Mouse (Mus musculus): ENCODE data around the gene Mgll. TPM values are rescaled to one million over a fixed set of nuclear protein-coding genes. Genes with fewer than 3 reads are reported as not detected.
A peak's percentile ranks its signal among the peaks of the same experiment; 100 is the strongest.

Gene Mgll
- polyA plus RNA-seq, 1 experiment = 57.9 TPM

- WGBS = 90% methylated on average over 9 of the region's 9 CpGs
- no peak overlapping the region for H3K27ac ChIP-seq (ENCODE audit: control insufficient read depth, insufficient read depth, low read depth, low read length, poor library complexity)
- no peak overlapping the region for H3K4me3 ChIP-seq (replicated peaks; ENCODE audit: control insufficient read depth, low read depth, low read length)
- H3K4me1 ChIP-seq (ENCODE audit: control insufficient read depth, insufficient read depth, low read length) = peaks cover 2% of the 10 kb centered on the region; the same call in 1 of the 2 replicates
- no peak for TF ChIP-seq CTCF (IDR thresholded peaks at IDR 0.05; ENCODE audit: control insufficient read depth, insufficient read depth, low read length)
- TF ChIP-seq POLR2A (IDR thresholded peaks at IDR 0.05; ENCODE audit: borderline replicate concordance, control insufficient read depth, low read depth, low read length) = no peak
These were observed 49.8 kb downstream of the Mgll start for GRCm38 (mm10) chr6:88774055-88774454.

GRCm38 (mm10) chr6:88775267-88775666 is 51.1 kb downstream of the Mgll start:
- TF ChIP-seq POLR2A (IDR thresholded peaks at IDR 0.05; ENCODE audit: borderline replicate concordance, control insufficient read depth, low read depth, low read length) (no peak), CTCF (IDR thresholded peaks at IDR 0.05; ENCODE audit: control insufficient read depth, insufficient read depth, low read length) (no peak)
- WGBS = 81% methylated on average over 14 of the region's 14 CpGs
- H3K27ac ChIP-seq (ENCODE audit: control insufficient read depth, insufficient read depth, low read depth, low read length, poor library complexity) = no peak overlapping the region
- H3K4me3 ChIP-seq (replicated peaks; ENCODE audit: control insufficient read depth, low read depth, low read length) = no peak overlapping the region
- no peaks in the 10 kb centered on the region; the same call in 1 of the 2 replicates for H3K4me1 ChIP-seq (ENCODE audit: control insufficient read depth, insufficient read depth, low read length)

DNA sequence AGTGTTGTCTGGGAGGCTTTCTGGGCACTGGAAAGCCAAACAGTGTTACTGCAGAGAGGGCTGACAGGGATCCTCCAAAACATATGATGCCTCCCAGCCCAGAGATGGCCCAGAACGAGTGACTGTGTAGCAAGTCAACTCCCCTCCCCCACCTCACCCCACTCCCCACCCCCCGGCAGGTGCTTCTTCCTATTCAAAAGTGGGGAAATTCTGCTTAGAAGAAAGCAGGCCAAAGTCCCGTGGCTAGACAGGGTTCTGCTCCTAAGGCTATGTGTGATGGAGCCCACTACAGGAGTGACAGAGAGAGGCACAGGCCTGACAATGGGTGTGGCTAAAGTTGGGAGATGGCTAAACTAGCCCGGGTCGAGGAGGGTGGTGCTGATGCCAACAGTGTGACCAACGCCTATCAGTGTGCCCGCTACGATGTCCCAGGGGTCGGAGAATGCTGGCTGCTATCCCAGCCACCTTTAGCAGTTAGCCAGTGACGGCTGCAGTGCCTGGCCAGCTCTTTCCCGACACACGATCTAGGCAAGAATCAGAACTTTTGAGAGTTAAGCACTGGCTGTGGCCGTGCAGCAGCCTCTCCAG is 52.2 kb downstream of the Mgll start:
- no peak overlapping the region for H3K27ac ChIP-seq (ENCODE audit: control insufficient read depth, insufficient read depth, low read depth, low read length, poor library complexity)
- H3K4me3 ChIP-seq (replicated peaks; ENCODE audit: control insufficient read depth, low read depth, low read length) = no peak overlapping the region
- WGBS = 69% methylated on average over 13 of the region's 13 CpGs
- H3K4me1 ChIP-seq (ENCODE audit: control insufficient read depth, insufficient read depth, low read length) = no peaks in the 10 kb centered on the region; the same call in 1 of the 2 replicates
- TF ChIP-seq POLR2A (IDR thresholded peaks at IDR 0.05; ENCODE audit: borderline replicate concordance, control insufficient read depth, low read depth, low read length) = no peak
- no peak for TF ChIP-seq CTCF (IDR thresholded peaks at IDR 0.05; ENCODE audit: control insufficient read depth, insufficient read depth, low read length)

GRCm38 (mm10) chr6:88776964-88777363 is 52.8 kb downstream of the Mgll start:
- TF ChIP-seq CTCF (IDR thresholded peaks at IDR 0.05; ENCODE audit: control insufficient read depth, insufficient read depth, low read length) (no peak), POLR2A (IDR thresholded peaks at IDR 0.05; ENCODE audit: borderline replicate concordance, control insufficient read depth, low read depth, low read length) (no peak)
- Histone ChIP-seq H3K4me3 (replicated peaks; ENCODE audit: control insufficient read depth, low read depth, low read length) (no peak overlapping the region), H3K27ac (ENCODE audit: control insufficient read depth, insufficient read depth, low read depth, low read length, poor library complexity) (no peak overlapping the region), H3K4me1 (ENCODE audit: control insufficient read depth, insufficient read depth, low read length) (no peaks in the 10 kb centered on the region; the same call in 1 of the 2 replicates)
- WGBS = 74% methylated on average over 8 of the region's 8 CpGs

GRCm38 (mm10) chr6:88778047-88778688 is 54.0 kb downstream of the Mgll start:
- no peak overlapping the region for H3K4me3 ChIP-seq (replicated peaks; ENCODE audit: control insufficient read depth, low read depth, low read length)
- H3K4me1 ChIP-seq (ENCODE audit: control insufficient read depth, insufficient read depth, low read length) = no peaks in the 10 kb centered on the region; the same call in 1 of the 2 replicates
- no peak overlapping the region for H3K27ac ChIP-seq (ENCODE audit: control insufficient read depth, insufficient read depth, low read depth, low read length, poor library complexity)
- TF ChIP-seq CTCF (IDR thresholded peaks at IDR 0.05; ENCODE audit: control insufficient read depth, insufficient read depth, low read length) (no peak), POLR2A (IDR thresholded peaks at IDR 0.05; ENCODE audit: borderline replicate concordance, control insufficient read depth, low read depth, low read length) (no peak)
- 82% methylated on average over 8 of the region's 8 CpGs for WGBS

- TF ChIP-seq CTCF (IDR thresholded peaks at IDR 0.05; ENCODE audit: control insufficient read depth, insufficient read depth, low read length) (no peak), POLR2A (IDR thresholded peaks at IDR 0.05; ENCODE audit: borderline replicate concordance, control insufficient read depth, low read depth, low read length) (no peak)
- no peak overlapping the region for H3K4me3 ChIP-seq (replicated peaks; ENCODE audit: control insufficient read depth, low read depth, low read length)
- H3K4me1 ChIP-seq (ENCODE audit: control insufficient read depth, insufficient read depth, low read length) = no peaks in the 10 kb centered on the region; the same call in 1 of the 2 replicates
- H3K27ac ChIP-seq (ENCODE audit: control insufficient read depth, insufficient read depth, low read depth, low read length, poor library complexity) = no peak overlapping the region
- 61% methylated on average over 5 of the region's 5 CpGs for WGBS
These were observed 55.5 kb downstream of the Mgll start for GRCm38 (mm10) chr6:88779755-88780154.

GRCm38 (mm10) chr6:88781919-88782318 is 57.7 kb downstream of the Mgll start:
- 92% methylated on average over 4 of the region's 4 CpGs for WGBS
- H3K4me1 ChIP-seq (ENCODE audit: control insufficient read depth, insufficient read depth, low read length) = no peaks in the 10 kb centered on the region; the same call in 1 of the 2 replicates

GRCm38 (mm10) chr6:88782981-88783397 is 58.8 kb downstream of the Mgll start:
- 61% methylated on average over 4 of the region's 4 CpGs for WGBS
- no peak overlapping the region for H3K27ac ChIP-seq (ENCODE audit: control insufficient read depth, insufficient read depth, low read depth, low read length, poor library complexity)
- no peaks in the 10 kb centered on the region; the same call in 1 of the 2 replicates for H3K4me1 ChIP-seq (ENCODE audit: control insufficient read depth, insufficient read depth, low read length)
- TF ChIP-seq POLR2A (IDR thresholded peaks at IDR 0.05; ENCODE audit: borderline replicate concordance, control insufficient read depth, low read depth, low read length) = no peak
- no peak for TF ChIP-seq CTCF (IDR thresholded peaks at IDR 0.05; ENCODE audit: control insufficient read depth, insufficient read depth, low read length)
- H3K4me3 ChIP-seq (replicated peaks; ENCODE audit: control insufficient read depth, low read depth, low read length) = no peak overlapping the region

More at GRCm38 (mm10) chr6:88781919-88782318, 57.7 kb downstream of the Mgll start:
- TF ChIP-seq POLR2A (IDR thresholded peaks at IDR 0.05; ENCODE audit: borderline replicate concordance, control insufficient read depth, low read depth, low read length) = no peak
- TF ChIP-seq CTCF (IDR thresholded peaks at IDR 0.05; ENCODE audit: control insufficient read depth, insufficient read depth, low read length) = no peak
- Histone ChIP-seq H3K27ac (ENCODE audit: control insufficient read depth, insufficient read depth, low read depth, low read length, poor library complexity) (peak overlapping the region; percentile 46), H3K4me3 (replicated peaks; ENCODE audit: control insufficient read depth, low read depth, low read length) (no peak overlapping the region)
